Mouse (Mus musculus) C2C12 (cell line): ENCODE measurements around the gene Slc25a5. TPM values are rescaled to one million over a fixed set of nuclear protein-coding genes. Genes with fewer than 3 reads are reported as not detected.

Experiments used
- H3K27me3 ChIP-seq: one replicate; pipeline ENCODE4 v1.6.1; 2011; ENCODE audit not compliant: control insufficient read depth, insufficient read depth, insufficient read length
- H3K36me3 ChIP-seq: one replicate; pipeline ENCODE4 v1.6.1; 2011; ENCODE audit not compliant: control insufficient read depth, insufficient read depth
- H3K4me3 ChIP-seq: one replicate; pipeline ENCODE4 v1.5.1; 2011; ENCODE audit warnings: mild to moderate bottlenecking, control low read depth; ENCODE audit not compliant: poor library complexity, insufficient read depth, severe bottlenecking
- H3K79me2 ChIP-seq: one replicate; pipeline ENCODE4 v1.6.1; 2011; ENCODE audit not compliant: control insufficient read depth, insufficient read depth
- H3K79me3 ChIP-seq: one replicate; pipeline ENCODE4 v1.6.1; 2011; ENCODE audit warnings: low read depth, control low read depth
- H3ac ChIP-seq: one replicate; pipeline ENCODE3; 2011; ENCODE audit warnings: low read depth; ENCODE audit not compliant: control insufficient read depth, insufficient read length
- CEBPB ChIP-seq: IDR thresholded peaks from one replicate; pipeline ENCODE4 v1.6.1; 2011; ENCODE audit warnings: low read depth, mild to moderate bottlenecking, control low read depth, moderate library complexity
- CTCF ChIP-seq: IDR thresholded peaks from one replicate; pipeline ENCODE4 v1.5.1; 2011; ENCODE audit not compliant: control insufficient read depth, insufficient read depth, insufficient read length
- FOSL1 ChIP-seq: IDR thresholded peaks from one replicate; pipeline ENCODE4 v1.8.0; 2011; ENCODE audit warnings: mild to moderate bottlenecking, low read length; ENCODE audit not compliant: poor library complexity, insufficient read depth, severe bottlenecking
- MAX ChIP-seq: IDR thresholded peaks from one replicate; pipeline ENCODE4 v1.6.1; 2011; ENCODE audit warnings: mild to moderate bottlenecking, control low read depth
- MYOD1 ChIP-seq: IDR thresholded peaks from one replicate; pipeline ENCODE4 v1.6.1; 2011; ENCODE audit warnings: low read depth; ENCODE audit not compliant: control insufficient read depth, insufficient read length
- MYOG ChIP-seq: IDR thresholded peaks from one replicate; pipeline ENCODE4 v1.6.1; 2011; ENCODE audit not compliant: control insufficient read depth, insufficient read length; ENCODE audit errors: extremely low read depth
- USF1 ChIP-seq: IDR thresholded peaks from one replicate; pipeline ENCODE4 v1.6.1; 2011; ENCODE audit warnings: low read depth, mild to moderate bottlenecking, control low read depth, moderate library complexity
- polyA plus RNA-seq: library from polyadenylated mRNA; unstranded; fragments of >200 nt; fragmentation: generic; extraction: Trizol; gene quantifications from one replicate; pipeline ENCODE4 v1.2.1, GENCODE M21; 2012; ENCODE audit warnings: missing spikeins

Gene Slc25a5
- polyA plus RNA-seq, 1 experiment, result 988 TPM

DNA sequence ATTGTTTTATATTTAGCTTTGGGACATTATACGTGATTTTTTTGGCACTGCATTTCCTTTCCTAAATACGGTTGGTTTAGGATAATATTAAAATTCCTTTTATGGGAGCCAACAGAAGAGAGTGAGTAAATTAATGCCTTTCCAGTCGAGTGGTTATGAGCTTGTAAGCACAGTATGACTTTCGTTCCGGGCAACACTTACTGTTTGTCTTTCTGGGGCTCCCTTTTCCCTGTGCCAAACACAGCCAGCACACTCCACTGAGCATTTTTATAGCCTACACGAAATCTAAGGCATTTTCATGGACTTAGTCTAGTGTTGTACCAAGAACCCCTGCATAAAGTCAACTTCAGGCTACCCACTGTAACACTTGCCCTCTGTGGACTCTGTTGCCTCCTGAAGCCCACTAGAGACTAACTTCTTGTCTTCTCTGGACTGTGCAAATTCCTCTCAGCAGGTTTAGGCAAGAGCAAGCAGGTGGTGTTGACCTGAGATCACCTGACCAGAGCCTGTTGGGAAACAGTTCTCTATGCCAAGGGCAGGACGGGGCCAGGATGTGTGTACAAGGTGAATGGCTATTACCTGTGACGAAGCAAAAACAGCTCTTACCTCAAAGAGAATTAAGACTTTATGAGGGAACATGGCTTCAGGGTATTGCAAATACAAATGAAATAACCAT is 18.8 kb downstream of the Slc25a5 start:
- Histone ChIP-seq H3K79me2 (no peaks in the 10 kb centered on the region), H3K79me3 (no peaks in the 10 kb centered on the region), H3ac (no peak overlapping the region), H3K27me3 (no peaks in the 10 kb centered on the region), H3K36me3 (no peaks in the 10 kb centered on the region), H3K4me3 (no peak overlapping the region)
- no peak for TF ChIP-seq FOSL1
- TF ChIP-seq CTCF, result no peak
- no peak for TF ChIP-seq USF1
- TF ChIP-seq CEBPB, result no peak
- no peak for TF ChIP-seq MYOG
- no peak for TF ChIP-seq MAX
- TF ChIP-seq MYOD1, result no peak

GRCm38 (mm10) chrX:36815022-36815421 is 19.6 kb downstream of the Slc25a5 start:
- H3K79me3 ChIP-seq, result no peaks in the 10 kb centered on the region
- TF ChIP-seq FOSL1 (no peak), MYOD1 (no peak), CEBPB (no peak), USF1 (no peak), CTCF (no peak), MYOG (no peak), MAX (no peak)
- H3ac ChIP-seq, result no peak overlapping the region
- no peaks in the 10 kb centered on the region for H3K27me3 ChIP-seq
- no peak overlapping the region for H3K4me3 ChIP-seq
- no peaks in the 10 kb centered on the region for H3K79me2 ChIP-seq
- no peaks in the 10 kb centered on the region for H3K36me3 ChIP-seq

GRCm38 (mm10) chrX:36815439-36815838 is 20.0 kb downstream of the Slc25a5 start:
- Histone ChIP-seq H3K36me3 (no peaks in the 10 kb centered on the region), H3ac (no peak overlapping the region), H3K79me3 (no peaks in the 10 kb centered on the region), H3K27me3 (no peaks in the 10 kb centered on the region), H3K4me3 (no peak overlapping the region), H3K79me2 (no peaks in the 10 kb centered on the region)
- no peak for TF ChIP-seq MAX

DNA sequence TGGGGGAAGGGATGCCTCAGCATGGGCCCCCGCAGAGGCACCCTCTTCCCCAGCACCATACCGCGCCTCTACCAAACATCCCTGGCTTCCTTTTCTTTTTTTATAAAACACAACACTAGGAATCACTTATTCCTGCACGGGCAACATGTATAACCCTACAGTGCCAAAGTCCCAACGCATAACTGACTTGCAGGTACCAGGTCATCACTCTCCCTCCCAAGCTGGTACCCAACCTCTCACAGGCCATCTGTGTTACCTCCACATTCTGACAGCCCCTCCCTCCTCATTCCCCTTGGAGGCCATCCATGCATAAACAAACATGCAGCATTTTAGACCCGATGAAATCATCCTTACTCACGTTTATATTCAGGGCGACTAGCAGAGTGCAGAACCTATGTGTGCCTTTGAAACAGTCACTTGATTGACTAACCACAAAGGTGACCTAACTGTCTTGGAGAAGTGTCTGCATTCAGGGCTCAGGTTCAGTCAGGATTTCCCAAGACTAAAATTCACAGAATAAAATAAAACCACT is 21.0 kb downstream of the Slc25a5 start:
- Histone ChIP-seq H3K36me3 (no peaks in the 10 kb centered on the region), H3ac (no peak overlapping the region), H3K27me3 (no peaks in the 10 kb centered on the region), H3K79me3 (no peaks in the 10 kb centered on the region), H3K4me3 (no peak overlapping the region), H3K79me2 (no peaks in the 10 kb centered on the region)
- TF ChIP-seq MYOD1 (no peak), MYOG (no peak), MAX (no peak), CEBPB (no peak), CTCF (no peak), USF1 (no peak), FOSL1 (no peak)

DNA sequence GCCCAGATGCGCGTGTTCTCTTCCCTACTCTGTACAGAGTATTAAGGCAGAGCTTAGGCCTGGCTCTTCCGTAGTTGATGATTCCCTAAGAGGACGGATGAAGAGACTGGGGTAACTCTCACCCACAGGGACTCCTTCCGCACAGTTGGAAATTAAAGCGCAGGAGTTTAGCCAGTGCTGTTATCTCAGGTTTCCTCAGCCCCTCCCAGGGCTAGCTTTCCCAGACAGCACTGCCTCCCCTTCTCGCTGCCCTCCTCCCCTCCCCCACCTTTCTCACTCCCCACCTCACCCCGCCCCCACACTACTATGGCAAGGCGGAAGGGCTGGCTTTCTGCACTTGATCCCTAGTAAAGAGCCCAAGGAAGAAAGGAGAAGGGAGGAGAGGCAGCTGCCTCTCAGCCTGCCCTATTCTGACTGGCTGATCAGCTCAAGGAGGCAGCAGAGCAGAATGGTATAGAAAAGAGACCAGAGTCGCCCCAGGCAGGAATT is 21.5 kb downstream of the Slc25a5 start:
- H3K4me3 ChIP-seq, result no peak overlapping the region
- TF ChIP-seq USF1 (no peak), MYOG (no peak), CEBPB (no peak), MAX (no peak), CTCF (no peak), MYOD1 (no peak), FOSL1 (no peak)
- no peaks in the 10 kb centered on the region for H3K79me3 ChIP-seq

DNA sequence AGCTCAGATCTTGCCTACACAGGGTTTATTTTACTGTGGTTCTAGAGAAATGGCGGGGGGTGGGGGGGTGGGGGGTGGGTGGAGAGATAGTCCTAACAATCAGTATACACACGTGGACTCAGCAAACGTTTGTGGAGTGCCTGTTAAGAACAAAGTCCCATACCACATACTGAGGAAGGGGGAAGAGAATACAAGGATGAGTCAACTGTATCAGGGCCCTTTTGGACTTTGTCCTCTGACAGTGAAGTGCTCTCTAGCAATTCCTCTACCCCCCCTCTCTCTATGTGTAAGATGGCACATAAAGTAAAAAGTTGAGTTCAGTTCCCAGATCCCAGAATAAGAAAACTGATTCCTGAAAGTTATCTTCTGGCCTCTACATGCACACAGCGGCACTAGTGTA is 24.1 kb downstream of the Slc25a5 start:
- Histone ChIP-seq H3ac (no peak overlapping the region), H3K79me3 (no peaks in the 10 kb centered on the region), H3K79me2 (no peaks in the 10 kb centered on the region), H3K27me3 (no peaks in the 10 kb centered on the region), H3K36me3 (no peaks in the 10 kb centered on the region), H3K4me3 (no peak overlapping the region)
- TF ChIP-seq CTCF (no peak), FOSL1 (no peak), CEBPB (no peak), MYOG (no peak), MYOD1 (no peak), MAX (no peak), USF1 (no peak)

More for the DNA sequence above, 21.5 kb downstream of the Slc25a5 start:
- H3ac ChIP-seq, result no peak overlapping the region
- no peaks in the 10 kb centered on the region for H3K79me2 ChIP-seq
- no peaks in the 10 kb centered on the region for H3K27me3 ChIP-seq
- no peaks in the 10 kb centered on the region for H3K36me3 ChIP-seq
